Mouse (Mus musculus): ENCODE measurements at regions not wholly inside any gene's neighbourhood (a gene's known extent, or its start where the extent isn't known, plus 50 kb on each side); places are given as distances from the start of the nearest gene placed in this dataset.
A peak's percentile ranks its signal among the peaks of the same experiment; 100 is the strongest.

DNA sequence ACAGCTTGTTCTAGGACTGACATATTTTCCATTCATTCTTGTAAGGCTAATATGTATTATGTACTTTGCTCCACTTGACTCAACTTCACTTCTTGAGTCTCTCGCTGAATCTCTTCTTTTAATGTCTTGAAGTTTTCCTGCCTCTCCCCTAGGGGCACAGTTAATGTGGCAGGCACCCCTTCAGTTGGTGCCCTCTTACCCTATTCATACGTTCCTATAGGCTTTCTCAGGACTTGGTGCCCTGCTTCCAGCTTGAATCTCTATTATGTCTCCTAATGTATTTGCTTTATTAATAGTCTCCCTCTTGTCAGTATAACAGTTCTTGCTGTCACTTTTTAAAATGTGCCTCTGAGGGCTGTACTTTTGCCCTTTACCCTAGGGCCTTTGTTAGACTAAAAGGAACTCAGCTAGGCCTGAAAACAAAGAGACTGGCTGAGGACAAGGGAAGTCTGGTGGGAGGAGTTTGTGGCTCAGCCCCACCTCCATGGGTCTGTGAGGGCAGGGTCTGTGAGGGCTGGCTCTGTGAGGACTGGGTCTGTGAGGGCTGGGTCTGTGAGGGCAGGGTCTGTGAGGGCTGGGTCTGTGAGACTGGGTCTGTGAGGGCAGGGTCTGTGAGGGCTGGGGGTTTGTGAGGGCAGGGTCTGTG is 362.9 kb upstream of the Nr5a2 start:
- Histone ChIP-seq H3K9me3 (ENCODE audit: control insufficient read depth, low read length) (no peaks in the 10 kb centered on the region), H3K27me3 (ENCODE audit: control insufficient read depth, insufficient read depth, low read depth, low read length) (no peaks in the 10 kb centered on the region), H3K27ac (ENCODE audit: low read length) (no peak overlapping the region), H3K4me1 (replicated peaks; ENCODE audit: control insufficient read depth, insufficient read depth, low read length) (peaks cover 3% of the 10 kb centered on the region; the same call in 1 of the 2 replicates), H3K9ac (ENCODE audit: low read length) (no peak overlapping the region), H3K36me3 (ENCODE audit: control insufficient read depth, insufficient read depth, low read length) (no peaks in the 10 kb centered on the region), H3K4me3 (ENCODE audit: low read length) (no peak overlapping the region), H3K4me2 (ENCODE audit: low read depth, low read length) (no peak overlapping the region)
- peak; percentile 78; the same call in 1 of the 2 replicates for ATAC-seq (ENCODE audit: low read depth)
- WGBS, result 38% methylated on average over 2 of the region's 2 CpGs

DNA sequence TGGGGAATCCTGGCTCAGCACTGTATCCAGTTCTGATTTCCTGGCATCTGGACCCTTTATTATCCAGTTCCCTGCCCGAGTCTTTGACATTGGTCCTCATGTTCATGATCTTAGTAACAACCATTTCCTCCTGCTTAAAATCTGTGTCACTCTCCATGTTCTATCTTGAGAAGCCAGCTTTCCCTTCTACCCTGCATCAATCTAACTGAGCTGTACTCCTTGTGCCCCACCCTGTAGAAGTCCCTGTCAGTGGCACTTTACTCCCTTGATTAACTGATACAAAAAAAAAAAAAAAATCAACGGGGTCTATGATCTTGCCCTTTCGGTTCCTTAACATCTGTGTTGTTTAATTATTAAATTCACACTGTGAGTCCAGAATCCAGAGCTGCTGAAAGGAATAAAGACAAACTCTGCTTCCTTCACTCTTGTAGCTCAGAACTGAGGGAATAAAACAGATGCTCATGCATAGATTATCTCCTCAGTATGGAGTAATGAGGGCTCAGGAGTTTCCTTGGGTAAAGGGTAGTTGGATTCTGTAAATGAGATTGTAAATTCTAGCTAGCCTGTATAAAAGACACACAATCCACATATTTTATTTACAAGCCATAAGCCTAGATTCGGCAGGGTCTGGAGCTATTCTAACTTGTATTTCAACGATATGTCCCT is 342.6 kb upstream of the Nr5a2 start:
- Histone ChIP-seq H3K27me3 (ENCODE audit: control insufficient read depth, insufficient read depth, low read depth, low read length) (no peaks in the 10 kb centered on the region), H3K4me1 (replicated peaks; ENCODE audit: control insufficient read depth, insufficient read depth, low read length) (no peaks in the 10 kb centered on the region), H3K4me2 (ENCODE audit: low read depth, low read length) (no peak overlapping the region), H3K36me3 (ENCODE audit: control insufficient read depth, insufficient read depth, low read length) (no peaks in the 10 kb centered on the region), H3K9ac (ENCODE audit: low read length) (no peak overlapping the region), H3K9me3 (ENCODE audit: control insufficient read depth, low read length) (no peaks in the 10 kb centered on the region), H3K4me3 (ENCODE audit: low read length) (no peak overlapping the region), H3K27ac (ENCODE audit: low read length) (no peak overlapping the region)
- 74% methylated on average over 5 of the region's 5 CpGs for WGBS
- ATAC-seq (ENCODE audit: low read depth), result no peak

DNA sequence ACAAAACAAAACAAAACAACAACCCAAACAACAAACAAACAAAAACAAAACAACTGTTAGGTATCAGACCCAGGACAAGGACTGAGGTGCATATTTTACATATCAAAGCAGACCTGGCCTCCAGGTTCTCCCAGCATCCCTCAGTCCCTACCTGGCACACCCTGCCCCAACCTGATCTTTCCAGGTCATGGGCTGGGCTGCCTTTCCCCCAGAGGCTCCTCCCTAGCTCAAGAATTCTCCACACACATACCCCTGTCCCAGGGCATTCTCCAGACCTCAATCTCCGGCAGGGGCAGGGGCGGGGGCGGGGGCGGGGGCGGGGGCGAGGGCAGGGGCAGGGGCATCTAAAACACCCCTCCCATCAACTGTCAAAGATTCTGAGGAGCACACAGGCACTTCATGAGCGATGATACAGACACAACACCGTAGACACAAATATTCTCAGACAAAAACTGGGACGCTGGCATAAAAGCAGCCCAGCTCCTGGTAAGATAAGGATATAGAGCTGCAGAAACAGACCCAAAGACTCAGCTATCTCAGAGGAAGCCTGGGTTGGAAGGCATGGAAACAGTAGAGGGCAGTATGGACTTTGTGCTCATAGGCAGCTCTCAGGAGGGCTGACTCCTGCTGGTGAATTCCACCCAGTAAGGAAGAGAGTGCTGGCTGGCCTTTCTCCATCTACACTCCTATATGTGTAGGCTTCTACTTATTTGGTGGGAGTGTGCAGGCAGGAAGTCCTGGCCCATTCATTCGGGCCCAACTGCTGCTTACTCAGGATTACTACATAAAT is 337.7 kb upstream of the Nr5a2 start:
- H3K4me2 ChIP-seq (ENCODE audit: low read depth, low read length), result no peak overlapping the region
- H3K36me3 ChIP-seq (ENCODE audit: control insufficient read depth, insufficient read depth, low read length), result no peaks in the 10 kb centered on the region
- H3K9ac ChIP-seq (ENCODE audit: low read length), result no peak overlapping the region
- H3K9me3 ChIP-seq (ENCODE audit: control insufficient read depth, low read length), result no peaks in the 10 kb centered on the region
- no peak overlapping the region for H3K4me3 ChIP-seq (ENCODE audit: low read length)
- no peaks in the 10 kb centered on the region for H3K27me3 ChIP-seq (ENCODE audit: control insufficient read depth, insufficient read depth, low read depth, low read length)
- ATAC-seq (ENCODE audit: low read depth), result no peak
- no peaks in the 10 kb centered on the region for H3K4me1 ChIP-seq (replicated peaks; ENCODE audit: control insufficient read depth, insufficient read depth, low read length)
- whole genome bisulfite sequencing, result 53% methylated on average over 10 of the region's 10 CpGs
- H3K27ac ChIP-seq (ENCODE audit: low read length), result no peak overlapping the region

- WGBS, result 80% methylated on average over 9 of the region's 9 CpGs
Measured at GRCm38 (mm10) chr1:137289456-137289855, 329.2 kb upstream of the Nr5a2 start.

GRCm38 (mm10) chr1:137283291-137283690 is 323.0 kb upstream of the Nr5a2 start:
- 66% methylated on average over 5 of the region's 5 CpGs for WGBS
- Histone ChIP-seq H3K4me3 (ENCODE audit: low read length) (no peak overlapping the region), H3K27me3 (ENCODE audit: control insufficient read depth, insufficient read depth, low read depth, low read length) (no peaks in the 10 kb centered on the region), H3K9ac (ENCODE audit: low read length) (no peak overlapping the region), H3K4me2 (ENCODE audit: low read depth, low read length) (no peak overlapping the region), H3K4me1 (replicated peaks; ENCODE audit: control insufficient read depth, insufficient read depth, low read length) (no peaks in the 10 kb centered on the region), H3K9me3 (ENCODE audit: control insufficient read depth, low read length) (no peaks in the 10 kb centered on the region), H3K36me3 (ENCODE audit: control insufficient read depth, insufficient read depth, low read length) (no peaks in the 10 kb centered on the region), H3K27ac (ENCODE audit: low read length) (no peak overlapping the region)
- ATAC-seq (ENCODE audit: low read depth), result no peak

More at GRCm38 (mm10) chr1:137289456-137289855, 329.2 kb upstream of the Nr5a2 start:
- Histone ChIP-seq H3K4me1 (replicated peaks; ENCODE audit: control insufficient read depth, insufficient read depth, low read length) (no peaks in the 10 kb centered on the region), H3K9me3 (ENCODE audit: control insufficient read depth, low read length) (no peaks in the 10 kb centered on the region), H3K27ac (ENCODE audit: low read length) (no peak overlapping the region), H3K4me3 (ENCODE audit: low read length) (no peak overlapping the region), H3K9ac (ENCODE audit: low read length) (no peak overlapping the region), H3K27me3 (ENCODE audit: control insufficient read depth, insufficient read depth, low read depth, low read length) (no peaks in the 10 kb centered on the region), H3K4me2 (ENCODE audit: low read depth, low read length) (no peak overlapping the region), H3K36me3 (ENCODE audit: control insufficient read depth, insufficient read depth, low read length) (no peaks in the 10 kb centered on the region)
- no peak for ATAC-seq (ENCODE audit: low read depth)

- Histone ChIP-seq H3K36me3 (ENCODE audit: control insufficient read depth, insufficient read depth, low read length) (no peaks in the 10 kb centered on the region), H3K9me3 (ENCODE audit: control insufficient read depth, low read length) (no peaks in the 10 kb centered on the region)
Measured at GRCm38 (mm10) chr1:137282457-137282856, 322.2 kb upstream of the Nr5a2 start.

DNA sequence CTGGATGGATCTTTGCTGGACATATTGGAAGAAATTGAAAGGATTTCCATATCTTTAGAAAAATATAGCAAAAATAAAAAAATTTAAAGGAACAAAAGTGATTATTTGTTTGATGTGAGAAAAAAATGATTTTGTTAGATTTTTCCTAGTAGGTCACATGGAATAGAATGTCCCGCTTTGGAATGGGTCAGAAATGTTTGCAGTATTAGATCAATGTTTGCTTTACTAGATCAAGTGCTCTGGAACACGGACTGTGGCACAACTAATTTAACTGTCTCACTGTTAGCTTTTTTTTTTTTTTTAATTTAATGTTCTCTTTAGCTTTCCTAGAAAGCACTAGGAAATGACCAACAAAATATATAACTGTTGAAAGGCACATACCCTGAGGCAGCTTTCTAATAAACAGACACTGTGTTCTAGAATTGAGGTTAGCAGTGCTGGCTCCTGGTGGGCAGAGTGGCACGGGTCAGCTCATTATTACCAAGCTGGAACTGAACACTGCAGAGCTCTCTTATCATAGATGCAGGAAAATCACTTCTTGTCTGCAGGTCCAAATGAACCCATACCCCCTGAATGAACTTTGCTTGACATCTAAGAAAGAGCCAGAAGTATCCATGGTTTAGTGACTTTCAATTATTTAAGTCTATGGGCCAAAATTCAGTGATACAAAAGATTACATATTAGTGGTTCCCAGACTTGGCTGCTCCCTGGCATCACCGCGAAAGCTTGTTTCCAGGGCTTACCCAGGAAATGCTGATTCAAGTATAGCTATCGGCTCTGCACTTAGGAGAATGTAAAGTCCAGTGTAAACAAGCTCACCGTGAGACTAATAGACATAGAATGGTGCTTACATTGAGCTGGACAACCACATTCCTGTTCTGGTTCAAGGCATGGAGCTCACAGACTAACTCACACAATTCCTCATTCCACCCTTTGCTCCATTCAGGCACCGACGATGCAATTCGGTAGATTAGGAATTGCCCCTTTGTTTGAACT is 320.4 kb upstream of the Nr5a2 start:
- no peak overlapping the region for H3K4me3 ChIP-seq (ENCODE audit: low read length)
- no peaks in the 10 kb centered on the region for H3K36me3 ChIP-seq (ENCODE audit: control insufficient read depth, insufficient read depth, low read length)
- no peak overlapping the region for H3K27ac ChIP-seq (ENCODE audit: low read length)
- H3K9ac ChIP-seq (ENCODE audit: low read length), result no peak overlapping the region
- no peaks in the 10 kb centered on the region for H3K27me3 ChIP-seq (ENCODE audit: control insufficient read depth, insufficient read depth, low read depth, low read length)
- H3K9me3 ChIP-seq (ENCODE audit: control insufficient read depth, low read length), result no peaks in the 10 kb centered on the region
- no peaks in the 10 kb centered on the region for H3K4me1 ChIP-seq (replicated peaks; ENCODE audit: control insufficient read depth, insufficient read depth, low read length)
- 44% methylated on average over 10 of the region's 10 CpGs for WGBS
- peak; percentile 47; the same call in 1 of the 2 replicates for ATAC-seq (ENCODE audit: low read depth)
- no peak overlapping the region for H3K4me2 ChIP-seq (ENCODE audit: low read depth, low read length)

More at GRCm38 (mm10) chr1:137282457-137282856, 322.2 kb upstream of the Nr5a2 start:
- 60% methylated on average over 5 of the region's 5 CpGs for WGBS
- Histone ChIP-seq H3K9ac (ENCODE audit: low read length) (no peak overlapping the region), H3K27ac (ENCODE audit: low read length) (no peak overlapping the region), H3K4me2 (ENCODE audit: low read depth, low read length) (no peak overlapping the region), H3K27me3 (ENCODE audit: control insufficient read depth, insufficient read depth, low read depth, low read length) (no peaks in the 10 kb centered on the region), H3K4me3 (ENCODE audit: low read length) (no peak overlapping the region), H3K4me1 (replicated peaks; ENCODE audit: control insufficient read depth, insufficient read depth, low read length) (no peaks in the 10 kb centered on the region)
- peak; percentile 73 for ATAC-seq (ENCODE audit: low read depth)

DNA sequence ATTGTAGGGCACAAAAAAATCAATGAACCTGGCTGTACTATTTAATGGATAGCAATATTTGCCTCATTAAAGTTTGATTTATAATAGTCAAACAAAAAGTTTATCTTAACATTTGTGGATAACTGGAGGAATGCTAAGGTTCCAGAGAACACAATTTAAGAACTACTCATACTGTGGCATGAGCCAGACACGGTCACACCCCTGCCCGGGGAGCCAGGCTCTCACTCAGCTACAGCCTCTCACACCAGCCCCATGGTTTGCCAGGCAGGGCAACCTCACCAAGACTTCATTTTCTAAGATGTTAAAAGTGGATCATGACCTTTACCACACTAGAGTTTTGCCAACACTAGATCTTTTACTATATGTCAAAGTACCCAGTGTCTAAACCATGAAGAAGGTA is 319.7 kb upstream of the Nr5a2 start:
- Histone ChIP-seq H3K9me3 (ENCODE audit: control insufficient read depth, low read length) (no peaks in the 10 kb centered on the region), H3K27ac (ENCODE audit: low read length) (no peak overlapping the region), H3K4me1 (replicated peaks; ENCODE audit: control insufficient read depth, insufficient read depth, low read length) (no peaks in the 10 kb centered on the region), H3K9ac (ENCODE audit: low read length) (no peak overlapping the region), H3K27me3 (ENCODE audit: control insufficient read depth, insufficient read depth, low read depth, low read length) (no peaks in the 10 kb centered on the region), H3K36me3 (ENCODE audit: control insufficient read depth, insufficient read depth, low read length) (no peaks in the 10 kb centered on the region), H3K4me2 (ENCODE audit: low read depth, low read length) (no peak overlapping the region), H3K4me3 (ENCODE audit: low read length) (no peak overlapping the region)
- peak; percentile 57; the same call in 1 of the 2 replicates for ATAC-seq (ENCODE audit: low read depth)
- 41% methylated on average over 2 of the region's 2 CpGs for WGBS
